Mouse (Mus musculus) kidney, postnatal 25 days (tissue): ENCODE data around the gene Numb.

ENCODE experiments used
- DNase-seq, 2 experiments: peaks; one replicate each; pipeline ENCODE4 v3.0.0; 2021; ENCODE audit warnings: mixed read lengths in 2 of 2

Gene Numb

DNA sequence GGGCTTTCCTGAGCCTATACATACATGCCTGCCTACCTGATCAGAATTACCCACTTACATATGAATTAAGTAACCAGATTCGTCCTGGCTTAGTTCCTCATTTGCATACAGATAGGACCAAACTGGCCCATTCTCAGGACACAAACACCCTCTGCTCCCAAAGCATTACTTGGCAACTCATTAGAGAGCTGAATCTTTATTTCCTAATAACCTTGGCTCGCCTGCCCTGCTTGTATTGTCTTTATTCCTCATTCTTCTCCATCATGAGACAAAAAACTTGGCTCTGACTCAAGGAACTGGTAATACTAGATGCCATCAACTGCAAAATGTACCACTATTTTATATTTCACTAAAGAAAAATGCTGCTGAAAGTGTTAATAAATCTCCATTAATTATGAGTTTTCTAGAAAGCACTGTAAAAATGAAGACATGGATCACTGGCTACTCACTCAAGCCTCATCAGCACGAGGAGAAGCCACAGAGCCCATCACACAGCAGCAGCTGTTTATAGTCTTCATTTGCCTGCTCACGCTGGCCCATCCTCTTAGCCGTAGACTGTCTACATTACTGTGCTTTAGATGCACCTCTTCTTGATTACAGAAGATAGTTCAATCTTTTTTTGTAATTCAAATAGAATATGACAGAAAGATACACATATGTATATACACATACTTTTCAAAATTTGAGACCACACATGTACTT, 69.1 kb downstream of the Numb start:
- no peak for DNase-seq

GRCm38 (mm10) chr12:83850334-83850733, 71.4 kb downstream of the Numb start:
- DNase-seq, result no peak

DNA sequence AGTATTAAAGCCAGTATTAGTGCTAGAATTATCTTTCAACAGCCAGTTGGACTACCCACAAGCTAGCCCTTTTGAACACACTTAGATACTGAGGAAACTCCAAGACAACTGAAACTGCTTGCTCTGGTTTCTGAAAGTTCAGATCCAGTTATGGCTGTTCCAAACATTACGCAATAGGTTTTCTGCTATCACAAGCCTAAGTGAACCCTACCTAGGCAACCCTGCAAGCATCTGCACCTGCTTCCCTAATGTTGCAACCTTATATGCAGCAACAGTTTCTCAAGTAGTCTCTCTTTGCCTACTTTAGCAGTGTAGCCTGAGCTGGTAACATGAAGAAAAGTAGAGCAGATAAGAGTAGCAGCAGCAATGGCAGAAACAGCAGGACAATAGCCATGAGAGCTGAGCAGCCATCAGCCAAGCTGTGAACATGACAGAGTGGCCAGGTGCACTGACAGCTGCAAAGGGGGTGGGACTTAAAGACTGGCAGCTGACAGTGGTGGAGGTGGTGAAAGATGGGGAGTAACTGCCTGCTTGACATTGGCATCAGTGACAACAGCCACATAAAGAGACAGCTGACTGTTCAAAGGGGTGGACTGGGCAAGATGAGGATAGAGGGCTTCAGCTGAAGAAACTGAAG, 73.0 kb downstream of the Numb start:
- DNase-seq, result no peak

GRCm38 (mm10) chr12:83847877-83848276, 73.9 kb downstream of the Numb start:
- DNase-seq, result no peak

DNA sequence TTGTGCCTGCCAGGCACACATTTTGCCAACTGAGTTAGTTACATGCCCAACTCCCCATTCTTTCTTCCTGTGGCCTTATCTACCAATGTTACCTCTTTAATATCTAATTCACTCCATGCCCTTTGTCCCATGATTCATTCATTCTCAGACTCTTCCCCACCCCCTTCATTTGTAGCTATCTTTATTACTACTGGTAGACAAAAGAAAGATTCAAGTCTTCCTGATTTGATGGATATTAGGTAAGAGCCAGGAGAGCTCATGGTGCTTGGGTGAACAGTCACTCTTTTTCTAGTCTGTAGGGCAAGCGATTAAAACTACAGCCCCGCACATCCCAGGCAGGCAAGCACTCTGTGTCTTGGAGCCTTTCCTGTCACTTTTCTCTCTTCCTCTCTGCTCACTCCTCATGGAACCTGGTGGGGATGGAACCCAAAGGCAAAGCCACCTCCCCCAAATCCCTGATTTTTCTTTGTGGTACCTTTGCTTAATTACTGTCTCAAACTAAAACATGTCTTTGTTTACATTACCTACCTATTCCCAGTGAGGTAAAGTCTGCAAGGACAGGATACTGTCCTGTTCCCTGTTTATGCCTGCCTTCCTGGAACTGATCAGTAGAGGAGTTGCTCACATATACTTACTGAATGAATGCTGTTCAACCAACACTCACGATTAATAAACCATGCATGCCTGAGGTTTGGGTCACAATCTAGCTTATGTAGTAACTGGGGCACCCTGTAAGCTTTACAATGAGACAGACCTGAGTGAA, 78.9 kb downstream of the Numb start:
- DNase-seq, result no peak

GRCm38 (mm10) chr12:83841409-83842190, 80.1 kb downstream of the Numb start:
- no peak for DNase-seq

- no peak for DNase-seq
These were observed 87.8 kb downstream of the Numb start for GRCm38 (mm10) chr12:83833979-83834378.

DNA sequence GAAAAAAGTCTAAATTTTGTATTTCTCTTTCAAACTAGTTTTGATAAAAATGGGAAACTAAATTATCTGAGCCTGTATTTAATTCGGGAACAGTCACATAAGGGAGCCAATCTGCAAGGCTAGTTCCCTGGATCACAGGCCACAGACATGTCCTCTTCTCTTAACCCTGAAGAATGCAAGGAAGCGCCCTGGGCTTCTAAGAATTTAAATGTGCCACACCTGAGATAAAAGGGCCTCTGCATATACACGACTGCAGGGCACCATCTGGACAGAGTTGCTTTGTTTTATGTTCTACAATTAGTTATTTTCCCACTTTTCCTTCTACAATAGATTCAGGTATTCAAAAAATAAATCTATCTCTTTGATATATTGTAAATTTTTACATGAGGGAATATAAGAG, 91.3 kb downstream of the Numb start:
- no peak for DNase-seq

- DNase-seq, result no peak
These were observed 105.1 kb downstream of the Numb start for GRCm38 (mm10) chr12:83816616-83817015.

DNA sequence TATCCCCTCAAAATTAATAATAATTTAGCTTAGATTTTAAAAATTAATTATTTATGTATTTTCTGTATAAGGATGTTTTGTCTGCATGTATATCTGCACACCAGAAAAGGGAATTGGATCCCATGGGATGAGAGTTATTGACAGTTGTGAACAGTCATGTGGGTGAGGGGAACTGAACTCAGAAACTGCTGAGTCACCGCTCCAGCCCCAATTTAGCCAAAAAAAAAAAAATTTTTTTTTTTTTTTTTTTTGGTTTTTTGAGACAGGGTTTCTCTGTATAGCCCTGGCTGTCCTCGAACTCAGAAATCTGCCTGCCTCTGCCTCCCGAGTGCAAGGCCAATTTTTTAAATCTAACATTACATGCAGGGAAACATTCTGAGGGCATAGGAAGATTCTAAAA, 109.8 kb downstream of the Numb start:
- no peak for DNase-seq

- no peak for DNase-seq
These were observed 118.1 kb downstream of the Numb start for GRCm38 (mm10) chr12:83803641-83804040.

DNA sequence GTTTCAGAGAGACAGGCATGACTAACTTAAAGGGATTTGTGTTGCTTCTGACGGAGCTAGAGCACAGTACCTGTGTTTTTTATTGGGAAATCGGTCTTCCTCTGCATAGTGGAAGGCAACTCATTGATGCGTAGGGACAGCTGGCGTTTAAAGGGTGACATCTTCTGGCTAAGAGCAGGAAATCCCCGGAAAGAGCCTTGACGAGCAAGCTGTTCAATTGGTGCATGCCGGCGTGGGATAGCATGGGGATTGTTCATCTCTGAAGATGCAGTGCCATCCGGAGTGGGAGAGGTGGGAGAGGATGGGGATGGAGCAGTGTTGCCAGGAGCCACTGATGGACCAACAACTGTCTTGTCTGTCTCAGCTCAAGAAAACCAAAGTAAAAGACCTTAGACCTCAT, 120.8 kb downstream of the Numb start:
- no peak for DNase-seq

GRCm38 (mm10) chr12:83798313-83798712, 123.4 kb downstream of the Numb start:
- DNase-seq, result no peak

GRCm38 (mm10) chr12:83795586-83795985, 126.1 kb downstream of the Numb start:
- DNase-seq, result no peak

DNA sequence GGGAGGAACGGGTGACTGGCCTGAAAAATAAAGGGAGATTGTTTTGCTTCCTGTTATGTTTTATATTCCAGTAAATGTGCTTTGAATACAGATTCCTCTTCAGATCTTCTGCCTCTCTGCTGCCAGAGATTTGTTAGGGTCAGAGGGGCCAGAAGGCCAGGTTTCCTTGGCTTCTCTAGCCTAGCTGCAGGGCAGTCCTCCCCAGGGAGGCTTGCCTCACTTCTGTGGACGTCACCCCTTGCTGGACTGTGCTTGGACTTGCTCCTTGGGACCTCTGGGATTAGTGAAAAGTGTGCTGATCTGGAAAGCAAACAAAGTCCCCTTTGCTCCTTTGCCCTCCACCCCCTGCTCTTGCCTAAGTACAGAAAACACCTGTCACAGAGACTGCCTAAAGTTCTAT, 126.7 kb downstream of the Numb start:
- peak; percentile 69 to 85 for DNase-seq

DNA sequence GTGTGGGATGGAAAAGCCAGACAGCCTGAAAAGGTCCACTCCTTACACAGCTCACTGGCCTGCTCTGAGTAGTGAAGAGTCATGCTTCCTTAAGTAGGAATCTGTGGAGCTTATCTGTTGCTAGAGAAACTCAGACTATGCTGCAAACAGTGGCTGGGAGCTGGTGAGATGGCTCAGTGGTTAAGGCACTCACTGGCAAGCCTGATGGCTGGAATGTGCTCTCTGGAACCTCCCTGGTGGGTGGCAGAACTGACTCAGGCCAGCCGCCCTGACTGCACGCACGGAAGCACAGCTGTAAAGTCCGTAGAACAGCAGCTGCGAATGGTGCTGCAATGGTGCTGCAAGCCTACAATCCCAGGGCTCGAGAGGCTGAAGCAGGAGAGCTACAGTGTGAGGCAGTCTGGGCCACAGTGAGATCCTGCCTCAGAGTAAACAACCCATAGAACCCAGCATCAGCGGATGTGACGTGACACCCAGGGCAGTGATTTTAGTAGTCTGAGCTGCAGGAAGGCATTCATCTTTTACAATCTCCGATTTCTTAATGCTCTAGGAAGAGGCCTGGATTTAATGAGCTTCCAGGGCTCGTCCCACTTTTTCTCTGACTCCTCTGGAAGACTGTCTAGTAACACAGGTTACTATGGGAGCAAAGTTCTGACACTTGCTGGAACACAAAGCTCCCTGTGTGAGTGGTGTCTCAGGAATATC, 128.9 kb downstream of the Numb start:
- peak; percentile 43 to 68 for DNase-seq

GRCm38 (mm10) chr12:83791737-83792136, 130.0 kb downstream of the Numb start:
- DNase-seq, result no peak

GRCm38 (mm10) chr12:83790749-83791148, 131.0 kb downstream of the Numb start:
- no peak for DNase-seq

- no peak for DNase-seq
These were observed 132.0 kb downstream of the Numb start for GRCm38 (mm10) chr12:83789781-83790140.

DNA sequence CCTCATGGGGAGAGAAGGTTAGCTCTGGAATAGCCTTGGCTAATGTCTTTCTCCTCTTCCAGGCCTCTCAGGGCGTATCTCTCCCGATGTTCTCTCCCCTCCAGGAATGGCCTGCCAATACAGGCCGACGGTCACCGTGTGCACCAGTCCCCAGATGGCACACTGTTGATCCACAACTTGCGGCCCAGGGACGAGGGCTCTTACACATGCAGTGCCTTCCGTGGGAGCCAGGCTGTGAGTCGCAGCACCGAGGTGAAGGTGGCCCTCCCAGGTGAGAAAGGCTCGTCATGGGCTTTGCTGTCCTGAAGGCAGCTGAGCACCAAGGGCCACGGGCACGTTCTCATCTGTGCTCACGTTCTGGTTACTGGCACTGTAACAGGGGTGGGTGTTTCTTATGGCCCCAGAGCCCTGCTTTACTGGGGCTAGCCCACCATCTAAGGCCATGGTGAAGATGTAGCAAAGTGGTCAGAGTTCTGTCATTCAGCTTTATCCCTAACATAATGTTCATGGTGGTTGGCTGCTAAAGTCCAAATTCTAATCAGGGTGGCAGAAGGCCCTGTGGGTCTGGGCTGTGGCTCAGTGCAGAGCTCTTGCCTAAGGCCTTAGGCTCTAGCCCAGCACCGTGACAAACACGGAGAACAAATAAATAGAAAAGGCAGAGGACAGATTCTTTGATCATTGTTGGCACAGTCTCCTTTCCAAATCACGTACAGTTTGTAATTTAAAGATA, 132.5 kb downstream of the Numb start:
- no peak for DNase-seq

- no peak for DNase-seq
These were observed 136.4 kb downstream of the Numb start for GRCm38 (mm10) chr12:83785305-83785704.

DNA sequence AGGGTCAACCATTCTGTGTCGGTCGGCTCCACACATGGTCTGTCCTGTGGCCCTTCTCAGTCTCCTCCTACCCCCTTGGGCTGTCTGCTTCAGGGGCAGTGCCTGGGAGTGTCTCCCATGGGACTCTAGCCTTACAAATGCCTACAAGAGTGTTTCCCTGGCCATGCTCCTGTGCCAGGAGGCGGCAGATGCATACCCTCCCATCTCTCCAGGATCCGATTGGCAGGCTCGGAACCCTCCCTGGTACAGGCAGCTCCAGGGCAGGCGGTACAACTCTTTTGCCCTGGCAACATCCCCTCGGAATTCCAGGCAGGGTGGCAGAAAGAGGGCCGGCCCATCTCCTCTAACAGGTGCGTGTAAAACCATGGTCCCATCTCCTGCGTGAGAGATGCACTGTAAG, 139.1 kb downstream of the Numb start:
- peak in 1 of 2 experiments; percentile 19 for DNase-seq
